Mouse (Mus musculus) small intestine, adult 2 months (tissue): ENCODE measurements around the gene Cul7.

Experiments used
- CTCF ChIP-seq: fragments of 200-500 bp; IDR thresholded peaks from 2 replicates; pipeline ENCODE4 v1.5.1; 2012; ENCODE audit warnings: low read depth, mild to moderate bottlenecking, control low read depth, inconsistent platforms, low read length, moderate library complexity, mixed read lengths; ENCODE audit not compliant: insufficient replicate concordance, insufficient read length; ENCODE audit errors: extremely low read depth
- POLR2A ChIP-seq: fragments of 200-500 bp; IDR thresholded peaks from 2 replicates; pipeline ENCODE4 v1.6.1; 2012; ENCODE audit warnings: low read depth, mild to moderate bottlenecking, control low read depth, inconsistent platforms, low read length, moderate library complexity

- TF ChIP-seq CTCF = no peak
- no peak for TF ChIP-seq POLR2A
These were observed 49.8 kb downstream of the Cul7 start for GRCm38 (mm10) chr17:46699912-46700311.
